Mouse (Mus musculus) MEL (cell line): ENCODE data around the gene Morf4l2. TPM values are rescaled to one million over a fixed set of nuclear protein-coding genes. Genes with fewer than 3 reads are reported as not detected.
A peak's percentile ranks its signal among the peaks of the same experiment; 100 is the strongest.

Experiments used
- DNase-seq: peaks from one replicate; pipeline ENCODE4 v3.0.0; 2011; ENCODE audit warnings: low read depth, low spot score
- H3K27ac ChIP-seq: 2 replicates; pipeline ENCODE4 v1.5.1; 2012; ENCODE audit warnings: low read depth, mild to moderate bottlenecking, control low read depth, low read length, moderate library complexity; ENCODE audit not compliant: control insufficient read depth
- H3K27me3 ChIP-seq, 2 experiments: fragments of 150-350 bp in 1 of 2; sonication (generic) in 1 of 2; 2 replicates each; pipeline ENCODE4 v1.6.1; 2012; ENCODE audit warnings: low read length in 2 of 2, mild to moderate bottlenecking in 2 of 2, improper control_type of control experiment in 1 of 2, moderate library complexity in 1 of 2; ENCODE audit not compliant: insufficient read depth in 2 of 2, control insufficient read depth in 1 of 2
- H3K36me3 ChIP-seq, 2 experiments: 2 replicates each; pipeline ENCODE4 v1.6.1; 2012 to 2014; ENCODE audit warnings: low read length in 2 of 2, improper control_type of control experiment in 1 of 2, inconsistent platforms in 1 of 2, mild to moderate bottlenecking in 1 of 2; ENCODE audit not compliant: insufficient read depth in 2 of 2, control insufficient read depth in 1 of 2
- H3K4me1 ChIP-seq, 2 experiments: fragments of 150-350 bp in 1 of 2; sonication (generic) in 1 of 2; 2 replicates each; pipeline ENCODE4 v1.6.1; 2012; ENCODE audit warnings: low read length in 2 of 2, improper control_type of control experiment in 1 of 2, mild to moderate bottlenecking in 1 of 2; ENCODE audit not compliant: insufficient read depth in 2 of 2, control insufficient read depth in 1 of 2
- H3K4me3 ChIP-seq, 2 experiments: fragments of 150-350 bp in 1 of 2; sonication (generic) in 1 of 2; 2 replicates each; pipeline ENCODE4 v1.5.1; 2012; ENCODE audit warnings: low read depth in 2 of 2, low read length in 2 of 2, mild to moderate bottlenecking in 2 of 2, moderate library complexity in 2 of 2, control low read depth in 1 of 2, improper control_type of control experiment in 1 of 2; ENCODE audit not compliant: control insufficient read depth in 1 of 2, insufficient read depth in 1 of 2
- H3K79me2 ChIP-seq: 2 replicates; pipeline ENCODE4 v1.6.1; 2012; ENCODE audit warnings: mild to moderate bottlenecking, low read length, moderate library complexity; ENCODE audit not compliant: control insufficient read depth, poor library complexity, insufficient read depth
- H3K9ac ChIP-seq: 2 replicates; pipeline ENCODE4 v1.6.1; 2012; ENCODE audit warnings: low read depth, mild to moderate bottlenecking, control low read depth, low read length, moderate library complexity; ENCODE audit not compliant: control insufficient read depth, poor library complexity, severe bottlenecking
- H3K9me3 ChIP-seq: fragments of 150-350 bp; sonication (generic); replicated peaks from 2 replicates; pipeline ENCODE4 v1.6.1; 2012; ENCODE audit warnings: mild to moderate bottlenecking, low read length, improper control_type of control experiment, moderate library complexity; ENCODE audit not compliant: insufficient read depth
- CHD1 ChIP-seq: IDR thresholded peaks from 2 replicates; pipeline ENCODE4 v1.6.1; 2012; ENCODE audit warnings: low read depth, mild to moderate bottlenecking, inconsistent platforms, low read length, improper control_type of control experiment
- CTCF ChIP-seq, 3 experiments: IDR thresholded peaks in 2 of 3; conservative IDR thresholded peaks in 1 of 3; 2 replicates each; pipeline ENCODE4 v1.5.1; 2011 to 2012; ENCODE audit warnings: low read length in 3 of 3, low read depth in 2 of 3, mild to moderate bottlenecking in 2 of 3, improper control_type of control experiment in 1 of 3, inconsistent platforms in 1 of 3, mixed read lengths in 1 of 3, moderate library complexity in 1 of 3; ENCODE audit not compliant: control insufficient read depth in 1 of 3, insufficient read depth in 1 of 3, poor library complexity in 1 of 3, severe bottlenecking in 1 of 3
- E2F4 ChIP-seq: IDR thresholded peaks from 2 replicates; pipeline ENCODE4 v1.6.1; 2011; ENCODE audit warnings: low read depth, low read length, improper control_type of control experiment, borderline replicate concordance
- ELF1 ChIP-seq: IDR thresholded peaks from 2 replicates; pipeline ENCODE4 v1.6.1; 2014; ENCODE audit warnings: low read depth, mild to moderate bottlenecking, inconsistent platforms, low read length, improper control_type of control experiment, moderate library complexity
- EP300 ChIP-seq, 2 experiments: IDR thresholded peaks; 2 replicates each; pipeline ENCODE4 v1.6.1; 2011; ENCODE audit warnings: improper control_type of control experiment in 2 of 2, low read length in 2 of 2, low read depth in 1 of 2, mild to moderate bottlenecking in 1 of 2
- GABPA ChIP-seq: IDR thresholded peaks from 2 replicates; pipeline ENCODE4 v1.6.1; 2012; ENCODE audit warnings: low read depth, mild to moderate bottlenecking, inconsistent platforms, low read length, improper control_type of control experiment, moderate library complexity
- HCFC1 ChIP-seq: IDR thresholded peaks from 2 replicates; pipeline ENCODE4 v1.6.1; 2012; ENCODE audit warnings: low read depth, mild to moderate bottlenecking, inconsistent platforms, low read length, improper control_type of control experiment, moderate library complexity
- MAFK ChIP-seq: IDR thresholded peaks from 2 replicates; pipeline ENCODE4 v1.6.1; 2011; ENCODE audit warnings: low read depth, mild to moderate bottlenecking, low read length, improper control_type of control experiment, borderline replicate concordance
- MAX ChIP-seq: IDR thresholded peaks from 2 replicates; pipeline ENCODE4 v1.6.1; 2011; ENCODE audit warnings: low read length, improper control_type of control experiment
- NRF1 ChIP-seq: IDR thresholded peaks from 2 replicates; pipeline ENCODE4 v1.6.1; 2014; ENCODE audit warnings: low read depth, mild to moderate bottlenecking, inconsistent platforms, low read length, improper control_type of control experiment, moderate library complexity; ENCODE audit not compliant: poor library complexity, insufficient read depth, severe bottlenecking
- POLR2A ChIP-seq, 2 experiments: IDR thresholded peaks; 2 replicates each; pipeline ENCODE4 v1.6.1; 2011 to 2012; ENCODE audit warnings: low read length in 2 of 2, mild to moderate bottlenecking in 2 of 2, control low read depth in 1 of 2, improper control_type of control experiment in 1 of 2, low read depth in 1 of 2, moderate library complexity in 1 of 2; ENCODE audit not compliant: control insufficient read depth in 1 of 2, insufficient read depth in 1 of 2, poor library complexity in 1 of 2
- POLR2AphosphoS5 ChIP-seq: IDR thresholded peaks from 2 replicates; pipeline ENCODE4 v1.6.1; 2012; ENCODE audit warnings: low read depth, borderline replicate concordance, mild to moderate bottlenecking, inconsistent platforms, low read length, moderate library complexity, mixed read lengths
- RAD21 ChIP-seq: IDR thresholded peaks from 2 replicates; pipeline ENCODE4 v1.6.1; 2011; ENCODE audit warnings: mild to moderate bottlenecking, low read depth, low read length, improper control_type of control experiment
- RCOR1 ChIP-seq: IDR thresholded peaks from 2 replicates; pipeline ENCODE4 v1.6.1; 2012; ENCODE audit warnings: low read depth, mild to moderate bottlenecking, inconsistent platforms, low read length, improper control_type of control experiment
- SIN3A ChIP-seq: IDR thresholded peaks from 2 replicates; pipeline ENCODE4 v1.6.1; 2012; ENCODE audit warnings: low read length, improper control_type of control experiment, inconsistent platforms
- UBTF ChIP-seq: IDR thresholded peaks from 2 replicates; pipeline ENCODE4 v1.6.1; 2012; ENCODE audit warnings: low read depth, mild to moderate bottlenecking, inconsistent platforms, low read length, improper control_type of control experiment, moderate library complexity, borderline replicate concordance; ENCODE audit not compliant: insufficient read depth
- ZC3H11A ChIP-seq: IDR thresholded peaks from 2 replicates; pipeline ENCODE4 v1.6.1; 2012; ENCODE audit warnings: low read depth, mild to moderate bottlenecking, inconsistent platforms, low read length, improper control_type of control experiment
- ZMIZ1 ChIP-seq: IDR thresholded peaks from 2 replicates; pipeline ENCODE4 v1.6.1; 2012; ENCODE audit warnings: low read depth, mild to moderate bottlenecking, inconsistent platforms, low read length, improper control_type of control experiment, moderate library complexity
- polyA plus RNA-seq, 2 experiments: library from polyadenylated mRNA; stranded (reverse) in 1 of 2; unstranded in 1 of 2; fragments of >175 nt in 1 of 2; fragments of >200 nt in 1 of 2; gene quantifications; 2 replicates each; pipeline versions ENCODE4 v1.2.1 to v1.2.4; 2012; ENCODE audit warnings: low replicate concordance in 2 of 2, low read depth in 1 of 2; ENCODE audit not compliant: insufficient read length in 2 of 2, insufficient read depth in 1 of 2, missing spikeins in 1 of 2
- total RNA-seq: library from RNA; depleted of rRNA; stranded (reverse); fragments of 300-350 nt; gene quantifications from 2 replicates; pipeline ENCODE4 v1.2.3, GENCODE M21; 2012

The Morf4l2 gene
- total and polyA plus RNA-seq, 3 experiments: 617 to 921 TPM; not detected in 1

- DNase-seq: peak; percentile 5
- Histone ChIP-seq H3K27ac (no peak overlapping the region), H3K27me3 (no peaks in the 10 kb centered on the region), H3K4me3 (no peak overlapping the region), H3K9ac (no peak overlapping the region), H3K4me1 (no peaks in the 10 kb centered on the region), H3K9me3 (no peaks in the 10 kb centered on the region), H3K36me3 (no peaks in the 10 kb centered on the region), H3K79me2 (no peaks in the 10 kb centered on the region)
- TF ChIP-seq ELF1 (no peak), ZMIZ1 (no peak), ZC3H11A (no peak), NRF1 (no peak), RAD21 (no peak), UBTF (no peak), POLR2A (IDR thresholded peaks at IDR 0.05; ENCODE audit: control insufficient read depth in 1 of 2, insufficient read depth in 1 of 2, low read depth in 1 of 2, low read length in 2 of 2, poor library complexity in 1 of 2) (no peak), MAFK (no peak), MAX (no peak), E2F4 (no peak), HCFC1 (no peak), CTCF (IDR thresholded peaks at IDR 0.05 in 2 of 3, conservative IDR thresholded peaks at IDR 0.05 in 1 of 3; ENCODE audit: control insufficient read depth in 1 of 3, insufficient read depth in 1 of 3, low read depth in 2 of 3, low read length in 3 of 3, poor library complexity in 1 of 3, severe bottlenecking in 1 of 3) (no peak), GABPA (no peak)
These were observed 35.8 kb upstream of the Morf4l2 start for GRCm38 (mm10) chrX:136779262-136779661.

- Histone ChIP-seq H3K79me2 (no peaks in the 10 kb centered on the region), H3K4me3 (no peak overlapping the region), H3K36me3 (no peaks in the 10 kb centered on the region), H3K27me3 (no peaks in the 10 kb centered on the region), H3K4me1 (no peaks in the 10 kb centered on the region), H3K9ac (no peak overlapping the region), H3K9me3 (no peaks in the 10 kb centered on the region), H3K27ac (no peak overlapping the region)
- no peak for DNase-seq
- TF ChIP-seq SIN3A (no peak), EP300 (IDR thresholded peaks at IDR 0.05; ENCODE audit: low read depth in 1 of 2, low read length in 2 of 2) (no peak), ELF1 (no peak), POLR2AphosphoS5 (no peak), HCFC1 (no peak), RCOR1 (no peak), MAFK (no peak), ZMIZ1 (no peak), CHD1 (no peak)
These were observed 34.6 kb upstream of the Morf4l2 start for GRCm38 (mm10) chrX:136778046-136778445.
